Mouse (Mus musculus) retina, adult 2 months (tissue): Measurements from ENCODE around the gene Pla2g1b.

ENCODE experiments used
- DNase-seq: peaks from one replicate; pipeline ENCODE4 v3.0.0-alpha.2; 2012; ENCODE audit warnings: low read depth, low spot score

Pla2g1b gene

GRCm38 (mm10) chr5:115444130-115444529 lies 21.9 kb upstream of the Pla2g1b start:
- no peak for DNase-seq

GRCm38 (mm10) chr5:115447108-115447507 lies 19.0 kb upstream of the Pla2g1b start:
- no peak for DNase-seq

DNA sequence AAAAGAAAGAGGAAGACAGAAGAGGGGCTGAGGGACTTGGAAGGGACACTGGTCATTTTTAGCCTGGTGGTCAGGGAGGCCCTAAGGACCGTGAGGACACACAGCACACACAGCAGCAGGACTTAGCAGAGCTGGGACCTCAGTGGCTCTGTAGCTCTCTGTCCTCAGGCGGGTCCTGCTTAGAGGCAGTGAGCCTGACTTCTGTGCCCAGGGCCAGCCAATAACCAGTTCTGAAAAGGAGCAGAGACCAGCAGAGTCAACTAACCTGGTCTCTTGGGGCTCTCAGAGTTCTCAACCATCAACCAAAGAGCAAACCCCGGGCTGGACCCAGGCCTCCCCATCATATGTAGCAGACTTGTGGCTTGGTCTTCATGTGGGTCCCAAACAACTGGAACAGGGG lies 16.8 kb upstream of the Pla2g1b start:
- DNase-seq = no peak

DNA sequence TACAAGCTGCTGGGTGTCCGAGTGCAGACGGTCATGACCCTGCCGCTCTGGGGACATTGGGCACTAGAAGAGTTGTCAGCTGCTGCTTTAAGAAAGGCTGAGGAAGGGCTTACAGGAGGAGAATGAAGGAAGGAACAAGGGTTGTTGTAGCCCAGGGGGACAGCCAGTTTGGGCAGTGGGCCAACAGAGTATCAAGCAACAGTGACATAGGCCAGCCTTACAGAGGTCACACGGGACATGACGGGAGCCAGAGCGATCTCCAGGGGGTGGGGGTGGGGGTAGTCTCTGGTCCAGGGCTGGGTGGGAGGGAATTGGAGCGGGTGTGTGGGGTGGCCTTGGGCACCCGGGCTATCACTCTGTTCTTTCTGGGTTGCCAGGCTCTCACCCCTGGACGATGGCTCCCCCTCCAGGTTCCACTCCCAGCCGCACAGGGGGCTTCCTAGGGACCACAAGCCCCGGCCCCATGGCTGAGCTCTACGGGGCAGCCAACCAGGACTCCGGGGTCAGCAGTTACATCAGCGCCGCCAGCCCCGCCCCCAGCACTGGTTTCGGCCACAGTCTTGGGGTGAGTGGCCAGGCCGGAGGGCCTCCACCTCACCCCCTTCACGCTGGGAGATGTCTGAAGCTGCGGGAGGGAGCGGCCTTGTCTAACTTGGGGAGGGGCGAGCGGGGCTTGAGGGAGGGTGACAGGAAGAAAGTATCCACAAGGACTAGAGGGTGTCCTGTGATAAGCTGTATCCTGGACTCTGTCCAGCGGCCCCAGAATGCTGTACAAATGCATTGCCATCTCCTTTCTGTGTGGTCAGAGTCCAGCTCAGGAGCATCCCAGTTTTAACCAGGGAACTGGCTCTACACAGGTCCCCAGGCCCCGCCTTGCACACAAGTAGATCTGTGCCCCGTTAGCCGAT lies 15.4 kb upstream of the Pla2g1b start:
- no peak for DNase-seq

GRCm38 (mm10) chr5:115454422-115455090 lies 11.5 kb upstream of the Pla2g1b start:
- no peak for DNase-seq

DNA sequence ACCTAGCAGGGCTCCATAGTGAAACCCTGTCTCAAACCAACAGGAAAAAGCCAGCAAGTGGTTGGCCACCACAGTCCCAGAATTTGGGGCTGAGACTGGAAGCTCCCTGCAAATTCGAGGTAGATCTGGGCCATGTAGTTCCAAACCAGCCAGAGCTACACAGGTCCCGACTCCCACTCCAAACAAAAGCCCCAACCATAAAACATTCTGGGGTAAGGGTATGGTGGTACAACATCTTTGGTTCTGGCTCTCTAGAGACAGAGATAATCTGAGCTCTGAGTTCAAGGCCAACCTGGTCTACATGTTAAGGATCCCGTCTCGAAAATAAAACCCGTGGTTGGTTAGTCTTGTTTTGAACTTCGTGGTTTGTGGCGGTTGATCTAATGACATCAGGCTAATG lies 10.2 kb upstream of the Pla2g1b start:
- no peak for DNase-seq

DNA sequence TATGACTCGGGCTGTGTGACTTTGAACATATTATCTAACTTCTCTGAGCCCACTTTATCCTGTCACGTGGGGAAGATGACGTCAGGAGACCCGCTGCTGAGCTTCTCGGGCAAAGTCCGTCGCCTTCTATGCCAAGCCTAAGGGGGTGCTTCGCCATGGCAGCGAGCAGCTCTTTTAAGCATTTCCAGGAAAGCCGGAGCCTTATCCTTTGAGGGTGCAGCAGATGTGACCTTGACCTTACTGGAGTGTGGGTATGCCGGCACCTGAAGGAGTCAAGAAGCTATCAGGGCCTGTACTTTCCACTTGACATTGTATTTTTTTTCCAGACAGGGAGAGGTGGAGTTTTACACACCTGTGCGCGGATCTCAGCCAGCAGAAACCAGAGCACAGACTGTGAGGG lies 7.1 kb upstream of the Pla2g1b start:
- DNase-seq = no peak

- no peak for DNase-seq
Measured at GRCm38 (mm10) chr5:115464408-115465115, 1.5 kb upstream of the Pla2g1b start.

GRCm38 (mm10) chr5:115469791-115470190 lies 3.7 kb downstream of the Pla2g1b start:
- DNase-seq = no peak

DNA sequence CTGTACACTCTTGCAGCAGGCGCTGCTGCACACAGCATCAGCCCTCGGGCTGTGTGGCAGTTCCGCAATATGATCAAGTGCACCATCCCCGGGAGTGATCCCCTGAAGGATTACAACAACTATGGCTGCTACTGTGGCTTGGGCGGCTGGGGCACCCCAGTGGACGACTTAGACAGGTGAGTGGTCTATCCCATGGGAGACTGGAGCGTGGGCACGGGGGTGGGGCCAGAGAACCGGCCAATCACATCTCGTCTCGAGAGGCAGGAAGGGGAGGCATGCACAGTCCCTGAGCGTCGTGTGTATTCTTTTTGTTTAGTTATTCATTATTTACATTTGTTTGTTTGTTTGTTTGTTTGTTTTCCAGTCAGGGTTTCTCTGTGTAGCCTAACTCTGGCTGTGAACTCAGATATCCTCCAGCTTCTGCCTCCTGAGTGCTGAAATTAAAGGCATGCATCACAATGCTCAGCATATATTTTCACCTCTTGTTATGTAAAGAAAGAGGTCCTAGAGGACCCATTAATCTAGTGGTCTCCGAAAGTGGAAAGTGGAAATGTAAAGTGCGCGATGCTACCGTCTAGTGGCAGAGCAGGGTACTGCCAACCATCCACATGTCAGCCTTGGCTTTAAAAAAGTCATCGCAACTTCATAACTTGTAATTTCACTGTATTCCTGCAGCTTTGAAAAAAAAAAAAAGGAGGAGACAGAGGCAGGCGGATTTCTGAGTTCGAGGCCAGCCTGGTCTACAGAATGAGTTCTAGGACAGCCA lies 4.9 kb downstream of the Pla2g1b start:
- no peak for DNase-seq

- no peak for DNase-seq
Measured at GRCm38 (mm10) chr5:115473191-115473590, 7.1 kb downstream of the Pla2g1b start.

DNA sequence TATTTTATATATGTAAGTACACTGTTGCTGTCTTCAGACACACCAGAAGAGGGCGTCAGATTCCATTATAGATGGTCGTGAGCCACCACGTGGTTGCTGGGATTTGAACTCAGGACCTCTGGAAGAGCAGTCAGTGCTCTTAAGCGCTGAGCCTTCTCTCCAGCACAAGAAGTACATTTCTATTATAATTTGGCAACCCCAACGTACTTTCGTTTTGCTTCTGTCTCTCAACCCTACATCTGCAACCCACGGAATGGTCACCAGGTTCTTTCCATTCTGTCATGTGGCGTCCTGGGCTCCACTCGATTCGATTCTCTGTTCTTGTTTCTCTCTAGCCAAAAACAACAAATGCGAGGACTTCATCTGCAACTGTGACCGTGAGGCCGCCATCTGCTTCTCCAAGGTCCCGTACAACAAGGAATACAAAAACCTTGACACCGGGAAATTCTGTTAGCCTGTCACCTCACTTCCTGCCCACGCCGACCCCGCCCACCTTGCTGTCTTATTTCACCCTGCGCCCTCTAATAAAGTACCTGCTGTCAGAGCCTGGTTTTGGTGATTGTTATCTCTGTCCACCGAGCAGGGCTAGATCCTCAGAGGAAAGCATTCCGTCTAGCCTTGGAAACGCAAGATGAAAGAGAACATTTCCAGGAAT lies 8.2 kb downstream of the Pla2g1b start:
- no peak for DNase-seq

DNA sequence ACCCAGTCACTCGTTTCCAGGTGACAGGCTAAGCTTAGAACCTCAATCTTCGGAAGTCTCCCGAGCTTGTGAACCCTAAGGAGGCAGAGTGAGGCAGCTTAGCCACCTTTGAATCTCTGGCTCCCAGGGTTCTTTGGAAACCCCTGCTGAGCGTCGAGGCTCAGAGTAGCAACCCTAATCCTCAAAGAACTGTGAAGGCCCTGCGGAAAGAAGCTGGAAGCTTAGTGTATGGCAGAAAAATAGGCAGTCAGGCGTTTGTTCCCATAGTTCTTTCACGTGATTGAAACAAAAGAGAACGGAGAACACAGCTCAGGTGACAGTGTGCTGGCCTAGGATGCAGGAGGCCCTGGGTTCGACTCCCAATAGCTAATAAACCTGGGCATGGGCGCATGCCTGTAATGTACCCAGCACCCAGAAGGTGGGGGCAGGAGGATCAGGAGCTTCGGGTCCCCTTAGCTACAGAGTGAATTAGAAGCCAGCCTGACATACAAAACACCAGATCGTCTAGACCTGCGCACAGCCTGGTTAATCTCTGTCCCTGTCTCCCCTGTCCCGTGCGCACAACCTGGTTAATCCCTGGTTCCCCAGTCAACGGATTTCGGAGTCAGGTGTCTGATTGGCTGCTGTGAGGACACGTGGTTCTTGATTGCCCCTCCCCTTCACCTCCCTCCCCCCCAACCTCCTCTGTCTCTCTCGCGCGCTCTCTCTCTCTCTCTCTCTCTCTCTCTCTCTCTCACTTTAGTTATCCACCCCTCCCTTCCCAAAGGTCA lies 9.5 kb downstream of the Pla2g1b start:
- peak; percentile 94 for DNase-seq

DNA sequence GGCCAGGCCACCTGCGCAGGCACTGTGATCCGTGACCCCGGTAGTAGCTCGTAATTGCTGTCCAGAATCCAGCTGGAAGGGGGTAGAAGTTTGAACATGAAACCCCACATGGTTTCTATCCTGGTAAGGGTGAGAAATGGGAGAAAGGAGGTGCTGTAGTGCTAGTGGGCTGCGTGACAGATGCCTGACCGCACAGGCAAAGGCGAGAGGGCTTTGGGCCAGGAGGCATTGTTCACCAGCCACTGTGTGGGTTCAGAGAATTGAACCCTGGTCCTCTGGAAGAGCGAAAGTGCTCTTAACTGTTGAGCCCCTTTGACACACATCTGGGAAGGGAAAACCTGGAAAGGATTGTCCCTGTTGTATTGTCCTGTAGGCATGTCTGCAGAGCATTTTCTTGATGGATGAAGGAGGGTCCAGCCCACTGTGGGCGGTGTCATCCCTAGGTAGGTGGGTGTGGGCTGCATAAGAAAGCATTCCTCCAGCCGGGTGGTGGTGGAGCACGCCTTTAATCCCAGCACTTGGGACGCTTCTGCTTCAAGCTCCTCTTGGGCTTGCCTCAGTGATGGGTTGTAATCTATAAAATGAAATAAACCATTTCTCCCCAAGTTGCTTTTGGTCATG lies 10.2 kb downstream of the Pla2g1b start:
- no peak for DNase-seq

- DNase-seq = no peak
Measured at GRCm38 (mm10) chr5:115479561-115479960, 13.5 kb downstream of the Pla2g1b start.

- no peak for DNase-seq
Measured at GRCm38 (mm10) chr5:115480101-115480500, 14.0 kb downstream of the Pla2g1b start.

- no peak for DNase-seq
Measured at GRCm38 (mm10) chr5:115482390-115483265, 16.6 kb downstream of the Pla2g1b start.

DNA sequence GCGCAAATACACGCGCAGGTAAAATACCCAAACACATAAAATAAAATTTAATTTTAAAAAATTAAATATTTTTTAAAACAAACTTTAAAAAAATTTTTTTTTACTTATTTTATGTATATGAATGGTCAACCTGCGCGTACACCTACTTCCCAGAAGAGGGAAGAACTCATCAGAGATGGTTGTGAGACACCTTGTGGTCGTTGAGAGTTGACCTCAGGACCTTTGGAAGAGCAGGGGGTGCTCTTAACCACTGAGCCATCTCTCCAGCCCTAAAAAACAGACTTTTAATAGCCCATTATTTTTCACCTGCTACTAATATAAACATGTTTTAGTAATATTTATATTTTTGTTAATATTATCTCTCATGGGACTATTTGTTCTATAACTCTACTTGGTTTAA lies 17.3 kb downstream of the Pla2g1b start:
- no peak for DNase-seq
